Mouse (Mus musculus) layer of hippocampus, postnatal 36 days (tissue): ENCODE results near the gene Gm26602. TPM values are rescaled to one million over a fixed set of nuclear protein-coding genes. Genes with fewer than 3 reads are reported as not detected.

Source experiments
- DNase-seq, 2 experiments: peaks; one replicate each; pipeline ENCODE4 v3.0.0; 2022
- total RNA-seq, 2 experiments: library from RNA; stranded (reverse); gene quantifications; 2 replicates each; pipeline ENCODE4 v1.2.3; 2021

Gene Gm26602
- total RNA-seq, 2 experiments from 2014 or later, result not detected

- no peak for DNase-seq
Measured at GRCm38 (mm10) chr10:79886054-79886453, 24.6 kb upstream of the Gm26602 start, which contains the start of gene Elane. Gene Elane (plus strand): TSS chr10:79886247.

GRCm38 (mm10) chr10:79886611-79887010 lies 24.0 kb upstream of the Gm26602 start:
- DNase-seq, result no peak

DNA sequence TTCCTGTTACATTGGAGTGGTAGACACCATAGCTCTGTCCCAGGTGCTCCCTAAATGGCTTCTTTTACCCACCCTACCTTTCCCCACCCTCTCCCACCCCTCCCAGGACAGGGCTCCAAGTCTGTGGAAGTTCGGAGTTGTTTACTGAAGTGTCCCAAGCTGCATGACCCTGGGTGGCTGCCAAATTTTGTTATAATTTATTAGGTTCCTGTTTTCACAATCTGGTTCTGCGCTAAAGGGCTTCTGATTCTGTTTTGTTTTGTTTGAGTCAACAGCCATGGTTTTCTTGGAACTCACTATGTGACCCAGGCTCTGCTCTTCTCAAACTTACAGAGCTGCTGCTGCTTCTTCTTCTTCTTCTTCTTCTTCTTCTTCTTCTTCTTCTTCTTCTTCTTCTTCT lies 21.3 kb upstream of the Gm26602 start:
- no peak for DNase-seq

DNA sequence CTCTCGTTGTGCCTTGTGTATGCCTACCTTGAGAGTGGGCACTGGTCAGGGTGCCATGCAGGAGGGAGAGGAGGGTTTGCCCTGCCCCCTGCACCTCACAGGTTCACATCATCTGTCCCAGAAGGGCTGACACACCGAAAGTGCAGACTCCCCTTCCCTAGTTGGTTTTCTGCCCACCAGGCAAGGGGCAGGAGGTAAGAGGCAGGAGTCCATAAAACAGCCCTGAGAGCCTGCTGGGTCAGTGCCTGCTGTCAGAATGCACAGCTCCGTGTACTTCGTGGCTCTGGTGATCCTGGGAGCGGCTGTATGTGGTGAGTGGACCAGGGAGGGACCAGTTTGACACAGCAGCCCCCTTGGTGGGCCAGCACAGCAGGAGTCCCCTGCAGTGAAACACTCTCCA lies 20.0 kb upstream of the Gm26602 start, which contains the start of gene Cfd:
Gene Cfd, plus strand, starts transcription at position 184 of the 400 bp plus-strand sequence.
- DNase-seq, result no peak

- peak; percentile 65 to 78 for DNase-seq
Measured at GRCm38 (mm10) chr10:79892451-79893118, 18.1 kb upstream of the Gm26602 start.

DNA sequence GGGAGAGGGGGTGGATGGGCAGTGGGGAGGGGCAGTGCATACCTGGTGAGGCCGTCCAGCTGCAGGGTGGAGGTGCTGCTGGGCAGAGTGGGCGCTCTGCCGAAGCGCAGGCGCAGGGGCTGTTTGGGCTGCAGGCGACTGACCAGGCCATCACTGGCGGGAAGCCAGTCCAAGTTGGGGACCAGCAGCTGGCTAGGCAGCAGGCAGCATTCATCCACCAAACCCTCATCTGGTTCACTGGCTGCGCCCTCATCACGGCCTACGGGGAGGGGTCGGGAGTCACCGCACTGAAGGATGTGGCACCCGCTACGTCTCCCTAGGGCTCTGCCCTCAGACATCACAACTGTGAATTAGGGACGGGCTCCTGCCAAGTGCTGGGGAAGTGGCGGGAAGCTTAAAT lies 14.3 kb upstream of the Gm26602 start:
- DNase-seq, result no peak

- no peak for DNase-seq
Measured at GRCm38 (mm10) chr10:79896814-79897213, 13.8 kb upstream of the Gm26602 start.

DNA sequence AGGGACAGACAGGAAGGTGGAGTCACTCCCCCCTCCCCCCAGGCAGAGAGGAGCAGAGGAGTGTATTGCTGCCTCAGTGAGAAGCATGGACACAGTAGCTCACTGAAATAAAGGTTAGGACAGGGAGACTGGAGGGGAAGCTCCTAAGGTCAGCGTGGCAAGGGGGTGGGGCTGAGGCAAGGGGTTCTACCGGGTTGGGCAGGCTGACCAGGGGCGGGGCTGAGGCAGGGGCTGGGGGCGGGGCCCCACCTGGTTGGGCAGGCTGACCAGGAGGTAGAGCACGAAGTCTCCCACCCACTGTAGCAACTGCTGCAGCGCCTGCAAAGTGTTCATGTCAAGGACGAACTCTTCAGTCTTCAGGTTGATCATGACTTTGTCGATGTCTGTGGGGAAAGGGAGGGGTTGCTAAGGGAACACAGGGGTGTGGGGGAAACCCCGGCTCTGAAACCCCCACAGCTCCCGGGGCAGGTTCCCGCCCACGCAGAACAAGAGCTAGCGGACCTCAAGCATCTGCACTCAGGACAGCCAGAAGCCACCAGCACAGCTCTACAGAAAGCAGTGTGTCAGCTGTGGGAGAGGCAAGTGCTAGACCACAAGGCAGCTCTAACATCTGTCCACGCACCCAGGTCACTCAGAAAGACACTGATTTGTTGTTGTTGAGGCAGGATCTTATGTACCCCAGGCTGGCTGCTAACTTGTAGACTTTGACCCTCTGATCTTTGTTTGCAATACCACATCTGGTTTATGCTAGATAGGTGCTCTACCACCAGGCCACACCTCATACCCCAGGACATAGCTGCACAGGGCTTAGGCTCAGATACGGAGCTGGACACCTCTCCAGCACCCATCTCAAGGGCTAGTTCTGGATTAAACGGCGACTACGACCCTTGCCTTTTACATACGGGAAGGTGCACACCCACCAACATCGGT lies 13.1 kb upstream of the Gm26602 start:
- DNase-seq, result no peak

DNA sequence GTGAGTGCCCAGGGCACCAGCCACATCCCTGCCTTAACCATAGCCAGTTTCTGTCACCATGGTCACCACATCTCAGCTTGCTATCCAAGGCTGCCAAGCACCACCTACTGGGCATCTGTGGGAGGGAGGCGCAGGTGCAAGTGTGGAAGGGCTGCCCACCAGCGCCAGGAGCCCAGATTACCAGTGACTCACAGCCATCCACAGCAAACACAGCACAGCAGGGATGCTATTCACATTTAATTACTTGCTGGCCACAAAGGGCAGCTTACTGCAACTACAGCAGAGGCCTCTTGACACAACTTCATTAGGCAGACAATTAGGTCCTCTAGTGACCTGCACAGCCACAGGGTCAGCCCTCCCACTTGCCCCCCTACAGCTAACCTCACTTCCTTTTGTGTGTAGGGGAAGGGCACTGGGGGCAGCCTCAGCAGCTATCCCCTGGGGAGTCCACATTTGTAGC lies 9.7 kb upstream of the Gm26602 start:
- peak; percentile 68 to 77 for DNase-seq

- no peak for DNase-seq
Measured at GRCm38 (mm10) chr10:79906712-79907111, 3.9 kb upstream of the Gm26602 start.

DNA sequence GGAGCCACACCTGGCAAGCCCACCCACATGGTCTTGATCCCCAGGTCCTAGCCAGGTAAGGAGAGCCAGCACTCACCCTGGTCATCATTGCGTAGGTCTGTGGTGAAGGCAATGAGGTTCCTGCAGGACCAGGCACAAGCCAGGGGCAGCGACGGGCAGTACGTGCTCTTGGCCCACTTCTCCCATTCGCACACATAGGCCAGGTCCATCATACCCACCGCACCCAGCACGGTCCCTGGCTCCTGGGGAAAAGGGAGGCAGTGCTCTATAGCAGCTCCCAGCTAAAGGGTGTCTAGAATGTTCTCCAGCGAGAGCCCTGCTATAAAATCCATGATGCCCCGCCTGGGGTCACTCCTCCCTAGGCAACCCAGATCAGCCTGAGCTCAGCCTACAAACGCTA lies 3.2 kb upstream of the Gm26602 start:
- DNase-seq, result no peak

DNA sequence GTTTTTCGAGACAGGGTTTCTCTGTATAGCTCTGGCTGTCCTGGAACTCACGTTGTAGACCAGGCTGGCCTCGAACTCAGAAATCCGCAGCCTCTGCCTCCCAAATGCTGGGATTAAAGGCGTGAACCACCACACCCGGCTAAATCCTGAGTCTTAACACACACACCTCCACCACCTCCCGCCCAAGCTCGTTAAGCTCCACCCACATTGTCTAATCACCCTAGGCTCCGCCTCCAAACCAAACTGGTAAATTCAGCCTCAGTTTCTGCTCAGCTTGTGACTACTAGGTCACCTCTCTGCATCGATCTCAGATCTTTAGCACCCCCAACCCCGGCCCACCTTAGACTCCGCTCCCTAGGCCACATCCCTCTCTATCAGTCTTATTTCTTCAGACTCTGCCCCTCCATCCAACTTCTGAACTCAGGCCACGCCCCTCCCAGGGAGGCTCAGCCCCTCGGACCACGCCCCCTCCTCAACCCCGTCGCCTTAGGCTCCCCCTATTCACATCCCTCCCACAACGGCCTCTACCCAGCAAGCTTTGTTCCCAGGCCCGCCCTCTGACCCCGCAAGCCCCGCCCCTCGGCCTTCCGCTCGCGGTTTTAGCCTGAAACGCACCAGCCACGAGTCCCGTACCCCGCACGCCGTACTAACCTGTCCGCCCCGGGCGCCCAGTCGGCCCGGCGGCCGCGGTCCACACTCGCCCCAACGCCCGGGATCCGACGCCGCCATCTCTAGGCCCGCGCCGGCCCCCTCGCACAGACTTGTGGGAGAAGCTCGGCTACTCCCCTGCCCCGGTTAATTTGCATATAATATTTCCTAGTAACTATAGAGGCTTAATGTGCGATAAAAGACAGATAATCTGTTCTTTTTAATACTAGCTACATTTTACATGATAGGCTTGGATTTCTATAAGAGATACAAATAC lies 2.2 kb upstream of the Gm26602 start, which contains the start of gene Med16:
Gene Med16, minus strand, starts transcription at position 757 of the 925 bp plus-strand sequence.
- peak; percentile 96 to 97 for DNase-seq

- DNase-seq, result peak; percentile 48
Measured at GRCm38 (mm10) chr10:79909092-79909922, 1.3 kb upstream of the Gm26602 start.

DNA sequence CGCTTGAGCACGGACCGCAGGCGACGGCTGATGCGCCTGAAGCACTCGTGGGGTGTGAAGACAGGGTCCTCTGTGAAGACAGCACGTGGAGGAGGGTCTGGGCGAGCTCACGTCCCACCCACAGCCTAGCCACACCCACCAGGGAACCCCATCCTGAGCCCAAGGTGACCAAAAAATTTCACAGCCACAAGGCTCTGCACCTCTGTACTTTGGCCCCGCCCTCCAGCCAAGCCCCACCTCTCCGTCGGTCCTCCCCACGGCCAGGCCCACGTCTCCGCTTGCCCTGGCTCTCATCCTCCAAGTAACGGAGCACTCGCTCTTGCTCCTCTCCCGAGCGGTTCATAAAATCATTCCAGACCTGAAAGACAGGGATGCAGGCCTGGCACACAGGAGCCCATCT lies 1.8 kb downstream of the Gm26602 start:
- DNase-seq, result no peak

- no peak for DNase-seq
Measured at GRCm38 (mm10) chr10:79914131-79914947, 3.7 kb downstream of the Gm26602 start.

- DNase-seq, result no peak
Measured at GRCm38 (mm10) chr10:79914948-79915596, 4.4 kb downstream of the Gm26602 start.

DNA sequence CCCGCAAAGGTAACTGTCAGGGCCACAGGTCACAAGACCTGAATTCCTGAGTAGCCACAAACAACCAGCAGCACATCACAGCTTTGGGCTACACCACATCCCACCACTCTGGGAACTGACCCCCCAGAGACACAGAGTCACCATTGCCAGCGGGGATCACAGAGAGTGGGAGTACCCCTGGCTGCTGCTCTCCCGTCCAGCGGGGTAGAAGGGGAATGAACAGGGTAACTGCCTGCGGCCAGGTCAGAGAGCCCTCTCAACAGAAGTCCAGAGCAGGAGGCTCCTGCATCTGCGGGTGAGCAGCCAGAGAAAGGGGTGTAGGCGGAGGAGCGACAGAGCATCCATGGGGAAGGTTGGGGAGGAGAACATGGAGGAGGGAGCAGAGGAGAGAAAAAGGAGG lies 5.4 kb downstream of the Gm26602 start:
- DNase-seq, result no peak

DNA sequence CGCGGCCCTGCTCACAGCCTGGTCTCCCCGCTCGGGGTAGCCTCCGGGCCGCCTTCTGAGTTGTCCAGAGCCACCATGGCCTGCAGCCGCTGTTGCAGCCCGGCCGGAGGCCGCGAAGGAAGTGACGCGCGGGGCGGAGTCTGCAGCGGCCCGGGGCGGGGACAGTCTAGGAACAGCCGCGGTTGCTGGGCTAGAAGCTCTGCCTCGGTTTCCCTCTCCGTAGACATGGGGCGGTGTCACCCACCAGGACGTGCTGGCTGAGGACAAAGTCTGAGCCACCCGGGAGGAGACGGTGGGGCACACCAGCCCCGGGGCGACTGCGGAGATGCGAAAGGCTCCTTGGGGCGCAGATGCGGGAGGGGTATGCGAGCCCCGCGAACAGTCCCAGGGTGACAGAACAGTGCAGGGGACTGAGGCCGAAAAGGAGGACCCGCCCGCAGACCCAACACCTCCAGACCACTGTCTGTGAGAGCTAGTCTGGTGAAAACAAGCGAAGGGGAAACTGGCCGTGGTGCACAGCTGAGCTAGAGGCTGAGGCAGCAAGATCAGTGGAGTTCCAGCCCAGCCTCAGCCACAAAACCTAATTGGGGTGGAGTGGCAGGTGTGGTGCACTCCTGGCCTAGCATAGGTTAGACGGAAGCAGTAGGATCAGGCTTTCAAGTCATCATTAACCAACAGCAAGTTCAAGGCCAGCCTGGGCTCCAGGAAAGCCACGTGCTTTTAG lies 6.3 kb downstream of the Gm26602 start, which contains the start of gene Kiss1r:
Gene Kiss1r, plus strand, starts transcription at position 164 of the 724 bp plus-strand sequence.
- DNase-seq, result peak; percentile 85 to 87

DNA sequence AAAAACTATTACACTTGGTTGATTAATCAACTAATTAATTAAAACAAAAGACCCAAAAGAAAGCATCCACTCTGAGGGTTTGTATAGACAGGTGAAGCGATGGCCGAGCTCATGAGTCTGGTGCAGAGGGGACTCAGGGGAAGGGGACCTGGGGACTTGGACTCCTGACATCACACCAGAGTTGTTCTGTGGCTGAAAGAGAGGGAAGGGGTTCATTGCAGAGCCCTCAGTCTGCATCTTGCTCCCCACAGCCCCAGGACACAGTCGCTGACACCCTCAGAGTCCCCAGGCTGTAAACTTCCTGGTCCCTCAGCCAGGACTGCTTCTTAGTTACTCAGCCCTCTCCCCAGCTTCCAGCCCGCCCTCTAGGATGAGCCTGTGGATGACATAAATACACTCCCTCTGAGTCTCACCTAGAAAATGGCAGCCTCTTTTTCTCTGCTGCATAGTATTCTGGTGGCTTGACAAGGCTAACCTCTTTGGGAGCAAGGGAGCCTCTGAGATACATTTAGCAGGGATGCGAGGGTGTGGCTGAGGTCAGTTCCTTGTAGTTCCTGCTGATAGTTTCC lies 7.0 kb downstream of the Gm26602 start:
- DNase-seq, result no peak
